Mouse (Mus musculus) spleen, postnatal 14 days (tissue): ENCODE results near the gene Wbp1l.

Source experiments
- DNase-seq, 2 experiments: peaks; one replicate each; pipeline ENCODE4 v3.0.0; 2021 to 2022; ENCODE audit warnings: low spot score in 2 of 2

Gene Wbp1l

DNA sequence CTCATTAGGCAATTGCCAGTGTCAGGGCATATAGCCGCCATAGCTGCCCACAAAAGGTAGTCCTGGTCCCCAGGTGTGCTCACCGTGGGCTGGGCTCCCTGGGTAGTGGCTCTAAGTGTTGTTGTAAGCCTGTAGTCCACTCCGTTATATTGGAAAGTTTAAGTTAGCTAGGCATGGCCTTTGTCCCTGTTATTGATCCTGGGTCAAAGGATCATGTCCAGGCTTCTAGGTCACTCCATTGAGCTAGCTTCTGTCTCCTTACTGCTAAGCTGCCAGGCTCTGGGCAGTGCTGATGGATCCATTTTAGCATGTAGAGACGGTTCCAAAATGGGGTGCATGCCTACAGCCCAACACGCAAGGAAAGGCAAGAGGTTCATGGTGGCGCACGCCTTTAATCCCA, 59.5 kb downstream of the Wbp1l start:
- DNase-seq = no peak

DNA sequence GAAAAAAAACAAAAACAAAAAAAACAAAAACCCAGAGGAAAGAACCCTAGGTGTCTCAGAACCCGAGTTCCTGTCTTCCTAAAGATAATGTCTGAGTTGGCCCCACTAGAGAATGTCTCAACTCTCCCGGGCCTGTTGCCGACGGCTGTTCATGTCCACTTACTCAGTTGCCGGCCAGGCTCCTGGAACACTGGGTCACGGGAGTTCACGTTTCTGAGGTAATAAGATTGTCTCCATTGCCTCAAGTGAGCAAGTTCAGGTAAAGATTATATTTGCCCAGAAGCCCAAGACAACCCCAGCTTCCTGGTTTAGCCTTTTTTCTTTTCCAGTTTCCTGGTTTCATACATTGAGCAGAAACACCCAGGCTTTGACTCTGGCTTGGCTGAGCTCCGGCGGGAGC, 60.0 kb downstream of the Wbp1l start:
- no peak for DNase-seq

GRCm38 (mm10) chr19:46661511-46661910, 62.6 kb downstream of the Wbp1l start:
- no peak for DNase-seq

GRCm38 (mm10) chr19:46662214-46662613, 63.3 kb downstream of the Wbp1l start:
- no peak for DNase-seq

DNA sequence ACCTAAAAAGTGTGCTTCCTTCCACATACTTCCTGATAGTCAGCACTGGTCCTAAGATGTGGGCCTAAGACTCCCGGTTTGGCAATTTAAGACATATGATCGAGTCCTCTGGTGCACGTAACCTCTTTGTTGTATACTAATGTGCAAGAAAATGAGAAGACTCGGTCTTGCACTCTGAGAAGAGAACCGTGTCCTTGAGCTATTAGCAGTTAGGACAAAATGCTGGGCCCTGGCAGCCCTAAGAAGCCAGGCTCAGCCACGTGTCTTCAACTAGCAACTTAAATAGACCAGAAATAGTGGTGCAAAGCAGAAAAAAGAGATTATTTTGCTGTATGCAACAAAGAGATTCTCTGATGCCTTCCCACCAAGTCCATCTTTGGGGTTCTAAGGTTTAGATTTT, 63.9 kb downstream of the Wbp1l start:
- no peak for DNase-seq

- no peak for DNase-seq
These were observed 66.6 kb downstream of the Wbp1l start for GRCm38 (mm10) chr19:46665474-46665873.

DNA sequence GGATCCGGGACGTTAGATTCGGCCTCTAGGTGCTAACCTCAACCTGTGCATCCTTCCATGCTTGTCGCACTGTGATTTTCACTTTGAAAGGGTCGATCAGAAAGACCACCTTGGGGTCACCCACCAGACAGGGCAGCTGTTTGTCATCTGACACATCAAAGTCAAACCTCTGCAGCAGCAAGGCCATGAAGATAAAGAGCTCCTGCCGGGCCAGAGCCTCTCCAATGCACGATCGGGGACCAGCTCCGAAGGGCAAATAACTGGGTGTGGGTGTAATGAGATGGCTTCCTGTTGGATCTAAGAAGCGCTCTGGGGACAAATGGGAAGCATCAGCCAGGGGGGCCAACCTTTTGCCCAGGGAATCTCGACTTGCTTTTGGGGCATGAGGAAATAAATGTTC, 68.4 kb downstream of the Wbp1l start:
- DNase-seq = no peak

- DNase-seq = no peak
These were observed 69.4 kb downstream of the Wbp1l start for GRCm38 (mm10) chr19:46668263-46668662.

DNA sequence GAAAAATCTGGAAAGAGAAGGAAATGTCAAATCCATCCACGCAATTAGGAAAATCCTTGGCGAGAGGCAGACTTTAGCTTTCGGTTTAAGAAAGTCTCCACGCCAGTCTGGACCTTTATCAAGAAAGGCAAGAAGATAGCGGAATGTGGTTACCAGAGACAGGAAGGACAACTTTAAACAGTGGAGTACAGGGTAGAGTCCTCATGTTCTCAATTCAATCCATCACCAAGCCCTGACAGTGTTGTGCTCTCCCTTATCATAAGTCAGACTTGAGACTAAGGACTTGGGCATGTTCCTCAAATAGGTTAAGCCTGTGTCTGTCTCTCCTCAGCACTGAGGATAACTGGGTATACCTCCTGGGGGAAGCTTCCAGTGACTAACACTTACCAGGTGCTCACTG, 70.9 kb downstream of the Wbp1l start:
- DNase-seq = no peak

DNA sequence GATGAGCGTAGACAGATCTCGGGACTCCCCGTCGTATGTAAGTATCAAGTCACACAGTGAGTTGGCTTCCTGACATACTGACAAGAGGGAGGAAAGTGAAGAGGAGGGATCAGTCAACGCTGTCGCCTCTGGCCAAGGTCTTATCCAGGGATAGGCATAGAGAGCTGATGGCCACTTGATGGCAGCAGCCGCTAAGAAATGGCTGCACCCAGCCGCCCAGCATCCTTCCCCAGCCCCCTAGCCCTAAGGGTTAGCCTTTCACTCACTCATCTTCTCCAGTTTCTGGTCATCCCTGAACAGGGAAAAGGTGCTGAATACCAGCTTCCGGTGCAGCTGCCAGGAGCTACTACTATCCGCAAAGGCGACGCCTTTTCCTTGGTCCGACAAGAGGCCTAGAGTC, 71.8 kb downstream of the Wbp1l start:
- DNase-seq = peak in 1 of 2 experiments; percentile 40

- DNase-seq = no peak
These were observed 74.0 kb downstream of the Wbp1l start, which contains the start of gene Cyp17a1 for GRCm38 (mm10) chr19:46672766-46673418. Gene Cyp17a1, minus strand, starts transcription at chr19:46673172.

GRCm38 (mm10) chr19:46675641-46676040, 76.8 kb downstream of the Wbp1l start:
- DNase-seq = no peak

DNA sequence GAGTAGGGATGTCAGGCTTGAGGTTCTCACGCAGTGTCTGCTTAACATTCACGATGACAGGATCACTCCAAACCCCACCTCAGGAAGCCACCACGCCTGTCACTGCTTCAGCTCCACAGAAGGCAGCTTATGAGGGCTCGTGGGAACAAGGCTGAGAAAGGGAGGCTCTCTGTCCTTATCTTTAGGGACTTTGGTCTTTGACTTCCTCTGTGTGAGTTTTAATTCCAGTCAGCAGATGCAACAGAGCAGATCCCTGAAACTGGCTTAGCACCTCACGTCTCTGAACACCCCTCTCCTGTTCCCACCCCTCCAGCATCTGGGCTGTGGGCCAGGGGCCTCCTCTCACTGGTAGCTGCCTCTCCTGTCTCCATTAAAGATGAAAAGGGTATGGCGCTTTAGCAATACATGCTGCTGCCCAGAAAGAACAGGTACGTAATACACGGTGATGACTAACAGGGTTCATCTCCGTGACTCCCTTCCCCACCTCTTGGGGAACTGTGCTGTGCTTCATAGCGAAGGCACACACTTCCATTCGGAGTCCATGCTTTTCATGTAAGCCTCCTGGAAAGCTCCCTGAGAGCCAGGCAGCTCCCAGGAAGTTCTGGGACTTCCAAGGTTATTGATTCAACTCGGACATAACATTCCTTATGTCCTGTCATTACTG, 81.0 kb downstream of the Wbp1l start:
- no peak for DNase-seq

DNA sequence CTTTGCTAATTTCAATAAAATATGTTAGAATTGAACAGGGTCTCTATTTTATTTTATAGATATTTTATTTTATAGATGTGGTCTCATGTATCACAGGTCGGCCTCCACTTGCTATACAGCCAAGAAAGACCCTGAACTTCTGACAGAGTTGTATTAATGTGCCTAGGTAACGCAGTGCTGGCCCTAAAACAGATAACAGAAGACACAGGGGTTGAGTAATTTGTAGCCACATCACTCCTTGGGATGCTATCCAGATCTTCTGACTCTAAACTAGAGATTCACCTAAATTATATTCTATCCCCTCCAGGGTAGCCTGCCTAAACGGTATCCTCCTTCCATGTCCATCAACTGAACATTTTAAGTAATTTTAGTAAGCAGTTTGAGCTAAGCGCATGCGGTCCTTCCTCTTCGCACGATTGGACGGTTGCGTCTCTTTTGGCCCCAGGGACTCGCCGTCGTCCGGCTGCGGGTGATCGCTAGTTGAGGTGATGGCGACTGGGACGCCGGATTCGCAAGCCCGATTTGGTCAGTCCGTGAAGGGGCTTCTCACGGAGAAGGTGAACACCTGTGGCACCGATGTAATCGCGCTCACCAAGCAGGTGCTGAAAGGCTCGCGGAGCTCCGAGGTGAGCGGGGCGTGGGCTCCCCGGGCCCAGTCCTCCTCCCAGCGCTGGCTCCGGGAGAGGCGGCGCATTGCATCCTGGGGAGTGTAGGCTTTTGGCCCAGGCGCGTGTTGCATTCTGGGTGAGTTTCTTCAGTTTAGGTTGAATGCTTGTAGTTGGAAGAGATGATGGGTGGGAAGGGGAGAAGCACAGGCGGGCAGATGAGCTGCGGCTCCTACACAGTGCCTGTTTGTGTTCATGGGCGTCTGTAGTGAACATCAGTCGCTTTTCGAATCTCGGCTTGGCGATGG, 90.8 kb downstream of the Wbp1l start, which contains the start of gene Borcs7:
Borcs7 (plus strand) TSS at position 447 of the 913 bp plus-strand sequence.
- DNase-seq = peak; percentile 69 to 79

GRCm38 (mm10) chr19:46690387-46690786, 91.5 kb downstream of the Wbp1l start:
- no peak for DNase-seq

GRCm38 (mm10) chr19:46691078-46691477, 92.2 kb downstream of the Wbp1l start:
- DNase-seq = no peak

- DNase-seq = no peak
These were observed 94.3 kb downstream of the Wbp1l start for GRCm38 (mm10) chr19:46693146-46693545.

GRCm38 (mm10) chr19:46696482-46696881, 97.6 kb downstream of the Wbp1l start:
- DNase-seq = no peak

DNA sequence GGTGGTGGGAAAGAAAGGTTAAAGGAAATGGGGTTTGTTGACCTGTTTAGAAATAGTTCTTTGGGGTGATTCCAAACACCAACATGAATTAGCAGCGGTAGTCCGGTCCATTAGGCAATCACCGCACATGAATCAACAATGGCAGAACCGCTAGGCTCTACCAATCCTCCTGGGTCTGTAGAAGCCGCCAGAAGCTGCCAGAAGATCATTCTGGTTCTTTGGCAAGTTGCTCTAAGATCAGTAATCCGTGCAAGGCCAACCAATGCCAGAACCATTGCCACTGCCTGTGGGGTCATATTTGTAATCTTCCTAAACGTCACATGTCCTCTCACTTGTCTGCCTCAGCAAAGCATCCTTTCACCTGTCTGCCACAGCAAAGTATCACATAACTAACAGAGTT, 98.1 kb downstream of the Wbp1l start:
- no peak for DNase-seq

GRCm38 (mm10) chr19:46697840-46698517, 99.1 kb downstream of the Wbp1l start:
- DNase-seq = peak in 1 of 2 experiments; percentile 30

DNA sequence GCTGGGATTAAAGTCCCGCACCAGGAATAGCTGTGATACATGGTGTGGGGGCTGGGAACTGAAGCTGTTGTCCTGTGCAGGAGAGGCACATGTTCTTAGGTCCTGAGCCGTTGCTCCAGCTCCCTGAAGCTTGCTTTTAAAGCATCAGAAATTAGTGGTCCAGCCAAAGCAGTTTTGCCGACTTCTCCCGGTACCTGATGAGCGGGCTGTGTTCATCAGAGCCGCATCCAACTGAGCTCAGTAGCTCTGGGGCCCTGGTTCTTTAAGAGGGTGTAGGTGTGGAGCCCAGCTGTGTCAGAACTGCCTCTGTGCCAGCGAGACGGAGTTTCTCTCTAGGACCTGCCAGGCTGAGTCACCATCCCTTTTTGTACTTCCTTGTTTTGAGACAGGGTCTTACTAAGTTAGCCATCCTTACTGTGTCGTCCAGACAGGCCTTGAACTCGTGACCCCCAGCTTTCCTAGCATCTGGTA, 100.2 kb downstream of the Wbp1l start:
- no peak for DNase-seq

- no peak for DNase-seq
These were observed 102.3 kb downstream of the Wbp1l start for GRCm38 (mm10) chr19:46701156-46701555.
